Mouse (Mus musculus): Measurements from ENCODE around the gene Zic2. TPM values are rescaled to one million over a fixed set of nuclear protein-coding genes. Genes with fewer than 3 reads are reported as not detected.

The Zic2 gene
- total and polyA plus RNA-seq, 3 experiments = 0.16 TPM; not detected in 2

DNA sequence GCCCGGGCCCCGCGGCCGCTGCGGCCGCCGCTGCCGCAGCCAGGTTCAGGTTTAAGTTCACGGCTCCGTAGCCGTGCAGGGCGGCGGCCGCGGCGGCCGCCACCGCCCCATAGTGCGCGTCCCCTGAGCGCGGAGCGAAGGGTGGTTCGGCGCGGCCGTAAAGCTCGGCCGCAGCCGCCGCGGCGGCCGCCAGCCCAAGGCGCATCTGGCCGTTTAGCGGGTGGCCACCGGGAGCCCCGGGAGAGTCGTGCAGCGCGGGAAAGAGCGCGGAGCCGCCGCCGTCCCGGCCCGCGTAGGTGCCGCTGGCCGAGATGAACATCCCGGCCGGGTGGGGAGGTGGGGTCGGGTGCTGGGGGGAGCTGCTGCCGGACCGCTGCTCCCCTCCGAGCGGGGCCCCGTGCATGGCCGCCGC lies 10.9 kb upstream of the Zic2 start:
- H3K27me3 ChIP-seq (ENCODE audit: insufficient read depth, low read length) = peaks cover 7% of the 10 kb centered on the region; the same call in 1 of the 2 replicates
- H3K4me3 ChIP-seq (ENCODE audit: low read depth, low read length) = no peak overlapping the region; the same call in 1 of the 2 replicates
- TF ChIP-seq POLR2AphosphoS5 (IDR thresholded peaks at IDR 0.05; ENCODE audit: insufficient replicate concordance, low read depth, low read length) (no peak), CTCF (IDR thresholded peaks at IDR 0.05; ENCODE audit: low read depth, low read length) (no peak), TAL1 (conservative IDR thresholded peaks at IDR 0.05; ENCODE audit: low read depth, low read length) (no peak), GATA1 (IDR thresholded peaks at IDR 0.05; ENCODE audit: borderline replicate concordance, low read length) (no peak), GATA2 (IDR thresholded peaks at IDR 0.05; ENCODE audit: borderline replicate concordance, low read depth, low read length) (no peak)
- no peaks in the 10 kb centered on the region for H3K36me3 ChIP-seq (replicated peaks)
- peaks cover 3% of the 10 kb centered on the region; the same call in 1 of the 2 replicates for H3K4me1 ChIP-seq (ENCODE audit: insufficient read depth, low read depth, low read length)
- DNase-seq (ENCODE audit: low spot score) (no peak), ATAC-seq (ENCODE audit: extremely low read depth, insufficient number of reproducible peaks, low FRiP score, poor library complexity, severe bottlenecking) (no peak)
- H3K9me3 ChIP-seq (replicated peaks) = peaks cover 24% of the 10 kb centered on the region

DNA sequence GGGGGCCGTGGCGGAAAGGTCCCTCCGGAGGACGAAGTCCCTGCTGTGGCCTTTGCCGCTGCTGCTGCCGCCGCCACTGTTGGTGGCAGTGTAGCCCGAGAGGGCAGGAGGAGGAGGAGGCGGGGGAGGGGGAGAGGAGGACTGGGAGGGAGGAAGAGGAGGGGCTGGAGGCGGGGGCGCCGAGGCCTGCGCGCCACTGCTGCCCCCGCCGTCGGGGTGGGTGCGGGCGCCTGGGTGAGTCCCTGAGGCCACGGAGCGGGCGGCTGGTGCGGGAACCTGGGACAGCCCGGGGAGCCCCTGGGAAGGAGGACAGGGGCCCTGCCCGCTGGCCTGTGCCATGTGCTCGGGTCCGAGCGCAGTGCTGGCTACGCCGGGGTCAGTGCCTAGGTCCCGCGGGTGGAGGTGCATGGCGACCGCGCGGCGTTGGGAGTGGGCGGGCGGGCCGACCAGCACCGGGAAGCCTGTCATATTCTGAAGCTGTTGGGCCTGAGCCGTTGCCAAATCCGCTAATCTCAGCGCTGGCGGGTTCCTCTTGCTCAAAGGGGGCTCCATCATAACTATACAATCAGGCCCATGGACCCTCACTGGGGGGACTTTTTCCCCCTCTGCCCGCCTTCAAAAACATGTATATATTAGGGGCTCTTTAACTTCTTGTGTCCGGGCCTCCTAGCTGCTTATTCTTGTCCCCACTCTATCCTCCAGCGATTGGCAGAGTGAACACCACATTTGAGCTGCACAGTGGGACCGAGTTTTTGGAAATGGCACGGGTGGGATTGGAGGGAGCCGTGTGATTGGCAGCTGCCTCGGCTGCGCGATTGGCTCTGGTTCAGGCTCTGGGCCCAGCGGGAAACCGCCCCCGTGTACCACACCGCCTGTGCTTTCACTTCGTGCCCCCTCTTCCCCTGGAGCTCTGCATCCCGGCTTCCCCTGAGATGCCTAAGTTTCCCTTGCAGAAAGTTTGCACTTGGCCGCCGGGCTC lies 10.2 kb upstream of the Zic2 start, which contains the start of gene Zic5:
Gene Zic5 (minus strand): TSS at position 915 of the 979 bp plus-strand sequence.
- peaks cover 3% of the 10 kb centered on the region; the same call in 1 of the 2 replicates for H3K4me1 ChIP-seq (ENCODE audit: insufficient read depth, low read depth, low read length)
- TF ChIP-seq TAL1 (conservative IDR thresholded peaks at IDR 0.05; ENCODE audit: low read depth, low read length) = no peak
- TF ChIP-seq GATA2 (IDR thresholded peaks at IDR 0.05; ENCODE audit: borderline replicate concordance, low read depth, low read length) = no peak
- no peak for TF ChIP-seq GATA1 (IDR thresholded peaks at IDR 0.05; ENCODE audit: borderline replicate concordance, low read length)
- TF ChIP-seq POLR2AphosphoS5 (IDR thresholded peaks at IDR 0.05; ENCODE audit: insufficient replicate concordance, low read depth, low read length) = no peak
- no peak for TF ChIP-seq CTCF (IDR thresholded peaks at IDR 0.05; ENCODE audit: low read depth, low read length)
- DNase-seq (ENCODE audit: low spot score) (no peak), ATAC-seq (ENCODE audit: extremely low read depth, insufficient number of reproducible peaks, low FRiP score, poor library complexity, severe bottlenecking) (no peak)
- peaks cover 7% of the 10 kb centered on the region; the same call in 1 of the 2 replicates for H3K27me3 ChIP-seq (ENCODE audit: insufficient read depth, low read length)
- H3K36me3 ChIP-seq (replicated peaks) = no peaks in the 10 kb centered on the region
- peaks cover 24% of the 10 kb centered on the region for H3K9me3 ChIP-seq (replicated peaks)
- no peak within 1 kb of the TSS; the same call in 1 of the 2 replicates for H3K4me3 ChIP-seq (ENCODE audit: low read depth, low read length)

DNA sequence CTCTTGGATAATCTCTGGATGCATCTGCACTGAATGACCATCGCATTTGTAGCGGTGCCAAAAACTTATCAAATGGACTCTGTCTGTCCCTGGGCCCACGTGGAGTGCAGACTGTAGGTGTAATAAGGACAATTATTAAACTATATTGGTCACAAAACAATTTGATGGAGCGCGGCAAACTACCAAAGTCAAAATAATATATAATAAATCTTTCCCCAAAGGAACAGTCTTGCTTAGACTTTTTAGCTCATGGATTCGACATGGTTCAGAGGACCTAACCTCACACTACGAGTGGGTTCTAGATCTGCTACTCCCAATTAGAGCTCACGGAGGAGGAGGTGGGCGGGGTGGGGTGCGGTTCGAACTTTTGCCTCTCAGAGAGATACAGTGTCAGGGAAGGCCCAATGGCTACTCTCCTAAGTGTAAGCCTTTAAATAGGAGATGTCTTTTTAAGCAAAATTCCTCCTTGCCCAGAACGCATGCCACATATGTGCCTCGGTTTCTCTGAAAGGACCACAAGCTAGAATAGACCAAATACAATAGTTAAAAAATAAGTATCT lies 9.2 kb upstream of the Zic2 start:
- H3K4me1 ChIP-seq (ENCODE audit: insufficient read depth, low read depth, low read length) = peaks cover 3% of the 10 kb centered on the region; the same call in 1 of the 2 replicates
- H3K36me3 ChIP-seq (replicated peaks) = no peaks in the 10 kb centered on the region
- ATAC-seq (ENCODE audit: extremely low read depth, insufficient number of reproducible peaks, low FRiP score, poor library complexity, severe bottlenecking) = no peak
- peaks cover 24% of the 10 kb centered on the region for H3K9me3 ChIP-seq (replicated peaks)
- H3K4me3 ChIP-seq (ENCODE audit: low read depth, low read length) = no peak overlapping the region
- TF ChIP-seq GATA1 (IDR thresholded peaks at IDR 0.05; ENCODE audit: borderline replicate concordance, low read length) (no peak), POLR2AphosphoS5 (IDR thresholded peaks at IDR 0.05; ENCODE audit: insufficient replicate concordance, low read depth, low read length) (no peak), CTCF (IDR thresholded peaks at IDR 0.05; ENCODE audit: low read depth, low read length) (no peak), GATA2 (IDR thresholded peaks at IDR 0.05; ENCODE audit: borderline replicate concordance, low read depth, low read length) (no peak), TAL1 (conservative IDR thresholded peaks at IDR 0.05; ENCODE audit: low read depth, low read length) (no peak)
- DNase-seq (ENCODE audit: low spot score) = no peak
- H3K27me3 ChIP-seq (ENCODE audit: insufficient read depth, low read length) = peaks cover 7% of the 10 kb centered on the region; the same call in 1 of the 2 replicates

DNA sequence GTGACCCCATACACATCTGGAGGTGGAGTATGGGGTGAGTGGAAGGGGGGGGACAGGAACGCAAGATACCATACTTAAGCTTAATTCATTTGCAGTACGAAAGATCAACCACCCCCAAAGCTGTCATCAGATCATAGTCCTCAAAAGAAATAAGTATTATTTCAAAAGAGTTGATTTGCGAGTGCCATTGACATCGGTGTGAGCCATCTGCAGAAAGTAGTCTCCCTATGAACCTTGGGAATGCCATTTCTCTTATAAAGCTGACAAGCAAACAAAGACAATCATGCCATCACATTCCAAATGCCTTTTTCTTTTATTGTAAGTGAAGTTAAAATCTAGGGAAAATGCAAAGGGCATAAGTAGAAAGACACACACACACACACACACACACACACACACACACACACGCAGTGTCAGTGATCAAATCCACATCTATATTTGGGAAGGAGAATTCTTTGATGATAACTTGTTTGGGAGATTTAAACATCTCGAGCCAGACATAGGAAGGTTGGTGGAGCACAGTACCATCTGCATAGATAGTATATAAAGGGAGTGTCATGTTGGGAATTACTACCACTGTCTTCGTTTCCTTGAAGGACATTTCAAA lies 8.4 kb upstream of the Zic2 start:
- no peak for TF ChIP-seq TAL1 (conservative IDR thresholded peaks at IDR 0.05; ENCODE audit: low read depth, low read length)
- no peak for TF ChIP-seq GATA1 (IDR thresholded peaks at IDR 0.05; ENCODE audit: borderline replicate concordance, low read length)
- TF ChIP-seq GATA2 (IDR thresholded peaks at IDR 0.05; ENCODE audit: borderline replicate concordance, low read depth, low read length) = no peak
- no peak for TF ChIP-seq CTCF (IDR thresholded peaks at IDR 0.05; ENCODE audit: low read depth, low read length)
- TF ChIP-seq POLR2AphosphoS5 (IDR thresholded peaks at IDR 0.05; ENCODE audit: insufficient replicate concordance, low read depth, low read length) = no peak
- no peak for DNase-seq (ENCODE audit: low spot score)
- peaks cover 7% of the 10 kb centered on the region; the same call in 1 of the 2 replicates for H3K27me3 ChIP-seq (ENCODE audit: insufficient read depth, low read length)
- peaks cover 3% of the 10 kb centered on the region; the same call in 1 of the 2 replicates for H3K4me1 ChIP-seq (ENCODE audit: insufficient read depth, low read depth, low read length)
- peaks cover 24% of the 10 kb centered on the region for H3K9me3 ChIP-seq (replicated peaks)
- H3K36me3 ChIP-seq (replicated peaks) = no peaks in the 10 kb centered on the region
- no peak overlapping the region for H3K4me3 ChIP-seq (ENCODE audit: low read depth, low read length)
- no peak for ATAC-seq (ENCODE audit: extremely low read depth, insufficient number of reproducible peaks, low FRiP score, poor library complexity, severe bottlenecking)

DNA sequence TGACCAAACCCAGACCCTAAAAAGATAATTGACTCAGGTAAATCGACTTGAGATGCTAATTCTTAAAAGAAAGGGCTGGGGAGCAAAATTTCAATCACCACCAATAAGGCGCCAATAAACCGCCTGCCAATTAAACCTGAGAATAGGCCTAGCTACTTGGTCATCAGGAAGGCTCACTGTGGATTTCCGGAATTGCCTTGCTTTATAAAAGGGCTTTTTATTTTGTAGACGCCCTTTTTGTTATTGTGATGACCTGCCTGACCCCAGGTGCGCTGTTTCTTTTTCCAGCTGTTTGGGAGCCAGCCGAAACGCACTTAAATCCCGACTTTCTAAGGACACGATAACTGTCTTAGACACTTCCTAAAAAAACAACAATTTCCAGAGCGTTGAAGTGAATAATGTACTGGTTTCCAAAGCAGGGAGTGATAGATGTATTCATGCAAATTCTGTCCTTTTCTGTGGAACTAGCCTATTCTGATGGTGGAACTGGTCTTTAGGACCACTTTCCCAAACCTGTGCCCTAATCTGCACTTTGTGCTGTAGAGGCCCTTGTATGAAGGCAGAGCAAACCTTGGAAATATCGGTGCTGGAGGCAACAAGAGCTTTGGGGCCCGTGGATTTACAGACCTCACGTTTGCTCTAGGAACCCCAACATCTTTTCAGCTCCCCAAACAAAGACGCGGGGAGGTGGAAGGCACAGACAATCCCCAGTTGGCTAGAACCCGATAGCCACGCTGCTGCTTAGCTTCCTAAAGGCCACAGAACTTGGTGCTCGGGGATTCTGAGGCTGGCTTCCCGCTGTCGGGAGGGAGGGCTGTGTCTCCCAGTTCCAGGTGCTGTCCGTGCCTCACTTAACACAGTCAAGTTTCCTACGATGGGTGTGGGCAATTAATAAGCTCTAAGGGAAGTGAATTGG lies 7.1 kb upstream of the Zic2 start:
- Histone ChIP-seq H3K9me3 (replicated peaks) (peaks cover 24% of the 10 kb centered on the region), H3K27me3 (ENCODE audit: insufficient read depth, low read length) (peaks cover 7% of the 10 kb centered on the region; the same call in 1 of the 2 replicates), H3K36me3 (replicated peaks) (no peaks in the 10 kb centered on the region), H3K4me1 (ENCODE audit: insufficient read depth, low read depth, low read length) (peaks cover 3% of the 10 kb centered on the region; the same call in 1 of the 2 replicates), H3K4me3 (ENCODE audit: low read depth, low read length) (no peak overlapping the region)
- TF ChIP-seq POLR2AphosphoS5 (IDR thresholded peaks at IDR 0.05; ENCODE audit: insufficient replicate concordance, low read depth, low read length) (no peak), GATA1 (IDR thresholded peaks at IDR 0.05; ENCODE audit: borderline replicate concordance, low read length) (no peak), CTCF (IDR thresholded peaks at IDR 0.05; ENCODE audit: low read depth, low read length) (no peak), TAL1 (conservative IDR thresholded peaks at IDR 0.05; ENCODE audit: low read depth, low read length) (no peak), GATA2 (IDR thresholded peaks at IDR 0.05; ENCODE audit: borderline replicate concordance, low read depth, low read length) (no peak)
- ATAC-seq (ENCODE audit: extremely low read depth, insufficient number of reproducible peaks, low FRiP score, poor library complexity, severe bottlenecking) = no peak
- DNase-seq (ENCODE audit: low spot score) = no peak
